Mouse (Mus musculus) MEL (cell line): Measurements from ENCODE around the gene Mfsd8. TPM values are rescaled to one million over a fixed set of nuclear protein-coding genes. Genes with fewer than 3 reads are reported as not detected.

Experiments
- DNase-seq: peaks from one replicate; pipeline ENCODE4 v3.0.0; 2011; ENCODE audit warnings: low read depth, low spot score
- H3K27ac ChIP-seq: 2 replicates; pipeline ENCODE4 v1.5.1; 2012; ENCODE audit warnings: low read depth, mild to moderate bottlenecking, control low read depth, low read length, moderate library complexity; ENCODE audit not compliant: control insufficient read depth
- H3K27me3 ChIP-seq, 2 experiments: fragments of 150-350 bp in 1 of 2; sonication (generic) in 1 of 2; 2 replicates each; pipeline ENCODE4 v1.6.1; 2012; ENCODE audit warnings: low read length in 2 of 2, mild to moderate bottlenecking in 2 of 2, improper control_type of control experiment in 1 of 2, moderate library complexity in 1 of 2; ENCODE audit not compliant: insufficient read depth in 2 of 2, control insufficient read depth in 1 of 2
- H3K36me3 ChIP-seq, 2 experiments: 2 replicates each; pipeline ENCODE4 v1.6.1; 2012 to 2014; ENCODE audit warnings: low read length in 2 of 2, improper control_type of control experiment in 1 of 2, inconsistent platforms in 1 of 2, mild to moderate bottlenecking in 1 of 2; ENCODE audit not compliant: insufficient read depth in 2 of 2, control insufficient read depth in 1 of 2
- H3K4me1 ChIP-seq, 2 experiments: fragments of 150-350 bp in 1 of 2; sonication (generic) in 1 of 2; 2 replicates each; pipeline ENCODE4 v1.6.1; 2012; ENCODE audit warnings: low read length in 2 of 2, improper control_type of control experiment in 1 of 2, mild to moderate bottlenecking in 1 of 2; ENCODE audit not compliant: insufficient read depth in 2 of 2, control insufficient read depth in 1 of 2
- H3K4me3 ChIP-seq, 2 experiments: fragments of 150-350 bp in 1 of 2; sonication (generic) in 1 of 2; 2 replicates each; pipeline ENCODE4 v1.5.1; 2012; ENCODE audit warnings: low read depth in 2 of 2, low read length in 2 of 2, mild to moderate bottlenecking in 2 of 2, moderate library complexity in 2 of 2, control low read depth in 1 of 2, improper control_type of control experiment in 1 of 2; ENCODE audit not compliant: control insufficient read depth in 1 of 2, insufficient read depth in 1 of 2
- H3K79me2 ChIP-seq: 2 replicates; pipeline ENCODE4 v1.6.1; 2012; ENCODE audit warnings: mild to moderate bottlenecking, low read length, moderate library complexity; ENCODE audit not compliant: control insufficient read depth, poor library complexity, insufficient read depth
- H3K9ac ChIP-seq: 2 replicates; pipeline ENCODE4 v1.6.1; 2012; ENCODE audit warnings: low read depth, mild to moderate bottlenecking, control low read depth, low read length, moderate library complexity; ENCODE audit not compliant: control insufficient read depth, poor library complexity, severe bottlenecking
- H3K9me3 ChIP-seq: fragments of 150-350 bp; sonication (generic); replicated peaks from 2 replicates; pipeline ENCODE4 v1.6.1; 2012; ENCODE audit warnings: mild to moderate bottlenecking, low read length, improper control_type of control experiment, moderate library complexity; ENCODE audit not compliant: insufficient read depth
- CHD1 ChIP-seq: IDR thresholded peaks from 2 replicates; pipeline ENCODE4 v1.6.1; 2012; ENCODE audit warnings: low read depth, mild to moderate bottlenecking, inconsistent platforms, low read length, improper control_type of control experiment
- CTCF ChIP-seq, 3 experiments: IDR thresholded peaks in 2 of 3; conservative IDR thresholded peaks in 1 of 3; 2 replicates each; pipeline ENCODE4 v1.5.1; 2011 to 2012; ENCODE audit warnings: low read length in 3 of 3, low read depth in 2 of 3, mild to moderate bottlenecking in 2 of 3, improper control_type of control experiment in 1 of 3, inconsistent platforms in 1 of 3, mixed read lengths in 1 of 3, moderate library complexity in 1 of 3; ENCODE audit not compliant: control insufficient read depth in 1 of 3, insufficient read depth in 1 of 3, poor library complexity in 1 of 3, severe bottlenecking in 1 of 3
- E2F4 ChIP-seq: IDR thresholded peaks from 2 replicates; pipeline ENCODE4 v1.6.1; 2011; ENCODE audit warnings: low read depth, low read length, improper control_type of control experiment, borderline replicate concordance
- ELF1 ChIP-seq: IDR thresholded peaks from 2 replicates; pipeline ENCODE4 v1.6.1; 2014; ENCODE audit warnings: low read depth, mild to moderate bottlenecking, inconsistent platforms, low read length, improper control_type of control experiment, moderate library complexity
- EP300 ChIP-seq, 2 experiments: IDR thresholded peaks; 2 replicates each; pipeline ENCODE4 v1.6.1; 2011; ENCODE audit warnings: improper control_type of control experiment in 2 of 2, low read length in 2 of 2, low read depth in 1 of 2, mild to moderate bottlenecking in 1 of 2
- GABPA ChIP-seq: IDR thresholded peaks from 2 replicates; pipeline ENCODE4 v1.6.1; 2012; ENCODE audit warnings: low read depth, mild to moderate bottlenecking, inconsistent platforms, low read length, improper control_type of control experiment, moderate library complexity
- HCFC1 ChIP-seq: IDR thresholded peaks from 2 replicates; pipeline ENCODE4 v1.6.1; 2012; ENCODE audit warnings: low read depth, mild to moderate bottlenecking, inconsistent platforms, low read length, improper control_type of control experiment, moderate library complexity
- JUND ChIP-seq: IDR thresholded peaks from 2 replicates; pipeline ENCODE4 v1.6.1; 2011; ENCODE audit warnings: low read depth, mild to moderate bottlenecking, improper control_type of control experiment, low read length
- MAX ChIP-seq: IDR thresholded peaks from 2 replicates; pipeline ENCODE4 v1.6.1; 2011; ENCODE audit warnings: low read length, improper control_type of control experiment
- MAZ ChIP-seq: IDR thresholded peaks from 2 replicates; pipeline ENCODE4 v1.6.1; 2012; ENCODE audit warnings: low read depth, mild to moderate bottlenecking, inconsistent platforms, low read length, improper control_type of control experiment
- MXI1 ChIP-seq: IDR thresholded peaks from 2 replicates; pipeline ENCODE4 v1.6.1; 2011; ENCODE audit warnings: mild to moderate bottlenecking, low read depth, low read length, improper control_type of control experiment
- MYC ChIP-seq: IDR thresholded peaks from 2 replicates; pipeline ENCODE4 v1.6.1; 2011; ENCODE audit warnings: low read depth, mild to moderate bottlenecking, low read length, improper control_type of control experiment, moderate library complexity
- NELFE ChIP-seq: IDR thresholded peaks from 2 replicates; pipeline ENCODE4 v1.6.1; 2011; ENCODE audit warnings: low read depth, low read length, improper control_type of control experiment
- NRF1 ChIP-seq: IDR thresholded peaks from 2 replicates; pipeline ENCODE4 v1.6.1; 2014; ENCODE audit warnings: low read depth, mild to moderate bottlenecking, inconsistent platforms, low read length, improper control_type of control experiment, moderate library complexity; ENCODE audit not compliant: poor library complexity, insufficient read depth, severe bottlenecking
- POLR2A ChIP-seq, 2 experiments: IDR thresholded peaks; 2 replicates each; pipeline ENCODE4 v1.6.1; 2011 to 2012; ENCODE audit warnings: low read length in 2 of 2, mild to moderate bottlenecking in 2 of 2, control low read depth in 1 of 2, improper control_type of control experiment in 1 of 2, low read depth in 1 of 2, moderate library complexity in 1 of 2; ENCODE audit not compliant: control insufficient read depth in 1 of 2, insufficient read depth in 1 of 2, poor library complexity in 1 of 2
- POLR2AphosphoS2 ChIP-seq: IDR thresholded peaks from 2 replicates; pipeline ENCODE4 v1.6.1; 2011; ENCODE audit warnings: low read length, improper control_type of control experiment
- POLR2AphosphoS5 ChIP-seq: IDR thresholded peaks from 2 replicates; pipeline ENCODE4 v1.6.1; 2012; ENCODE audit warnings: low read depth, borderline replicate concordance, mild to moderate bottlenecking, inconsistent platforms, low read length, moderate library complexity, mixed read lengths
- RAD21 ChIP-seq: IDR thresholded peaks from 2 replicates; pipeline ENCODE4 v1.6.1; 2011; ENCODE audit warnings: mild to moderate bottlenecking, low read depth, low read length, improper control_type of control experiment
- SIN3A ChIP-seq: IDR thresholded peaks from 2 replicates; pipeline ENCODE4 v1.6.1; 2012; ENCODE audit warnings: low read length, improper control_type of control experiment, inconsistent platforms
- SMC3 ChIP-seq: IDR thresholded peaks from 2 replicates; pipeline ENCODE4 v1.6.1; 2011; ENCODE audit warnings: low read depth, low read length, improper control_type of control experiment
- TBP ChIP-seq: IDR thresholded peaks from 2 replicates; pipeline ENCODE4 v1.8.0; 2011; ENCODE audit warnings: low read depth, low read length, improper control_type of control experiment
- TCF12 ChIP-seq: IDR thresholded peaks from 2 replicates; pipeline ENCODE4 v1.6.1; 2014; ENCODE audit warnings: low read depth, mild to moderate bottlenecking, inconsistent platforms, low read length, improper control_type of control experiment, moderate library complexity
- USF1 ChIP-seq: IDR thresholded peaks from 2 replicates; pipeline ENCODE4 v1.6.1; 2014; ENCODE audit warnings: low read depth, mild to moderate bottlenecking, inconsistent platforms, low read length, improper control_type of control experiment, moderate library complexity
- USF2 ChIP-seq, 2 experiments: IDR thresholded peaks; 2 replicates each; pipeline ENCODE4 v1.6.1; 2011 to 2012; ENCODE audit warnings: improper control_type of control experiment in 2 of 2, low read length in 2 of 2, borderline replicate concordance in 1 of 2, inconsistent platforms in 1 of 2, low read depth in 1 of 2, mild to moderate bottlenecking in 1 of 2; ENCODE audit not compliant: insufficient read depth in 1 of 2
- ZMIZ1 ChIP-seq: IDR thresholded peaks from 2 replicates; pipeline ENCODE4 v1.6.1; 2012; ENCODE audit warnings: low read depth, mild to moderate bottlenecking, inconsistent platforms, low read length, improper control_type of control experiment, moderate library complexity
- ZNF384 ChIP-seq: IDR thresholded peaks from 2 replicates; pipeline ENCODE4 v1.6.1; 2012; ENCODE audit warnings: low read depth, mild to moderate bottlenecking, inconsistent platforms, low read length, improper control_type of control experiment
- polyA plus RNA-seq, 2 experiments: library from polyadenylated mRNA; stranded (reverse) in 1 of 2; unstranded in 1 of 2; fragments of >175 nt in 1 of 2; fragments of >200 nt in 1 of 2; gene quantifications; 2 replicates each; pipeline versions ENCODE4 v1.2.1 to v1.2.4; 2012; ENCODE audit warnings: low replicate concordance in 2 of 2, low read depth in 1 of 2; ENCODE audit not compliant: insufficient read length in 2 of 2, insufficient read depth in 1 of 2, missing spikeins in 1 of 2
- total RNA-seq: library from RNA; depleted of rRNA; stranded (reverse); fragments of 300-350 nt; gene quantifications from 2 replicates; pipeline ENCODE4 v1.2.3, GENCODE M21; 2012

Gene Mfsd8
- total and polyA plus RNA-seq, 3 experiments, result 4.0 to 6.4 TPM; not detected in 1

DNA sequence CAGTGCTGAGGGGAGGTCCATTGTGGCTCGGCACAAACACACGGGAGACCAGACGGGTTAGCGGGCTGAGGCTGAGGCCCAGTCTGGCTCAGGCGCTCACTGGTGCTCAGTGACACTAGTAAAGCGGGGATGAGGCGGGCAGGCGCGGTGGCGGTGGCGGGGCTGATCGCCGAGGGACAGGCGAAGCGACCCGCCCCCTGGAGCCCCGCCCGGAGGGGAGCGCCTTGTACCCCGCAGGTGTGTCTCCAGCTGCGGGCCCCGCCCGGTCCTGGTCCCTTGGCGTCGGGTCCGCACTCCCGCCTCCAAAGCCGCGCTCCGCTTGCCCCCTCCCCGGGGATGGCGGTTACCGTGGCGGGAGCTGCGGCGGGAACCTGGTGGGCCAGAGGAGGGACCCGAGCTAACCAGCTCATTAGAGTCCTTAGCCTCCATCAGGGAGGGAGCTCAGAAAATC is 46.3 kb downstream of the Mfsd8 start:
- H3K4me3 ChIP-seq, result peak overlapping the region; percentile 80 to 87
- TF ChIP-seq EP300 (IDR thresholded peaks at IDR 0.05; ENCODE audit: low read depth in 1 of 2, low read length in 2 of 2), result no peak
- TF ChIP-seq TBP, result no peak
- TF ChIP-seq TCF12, result 0 out of 2 replicates have a peak, but pooled peaks have one; percentile 24
- TF ChIP-seq SMC3, result no peak
- TF ChIP-seq GABPA, result no peak
- no peak for TF ChIP-seq ZNF384
- no peak for TF ChIP-seq JUND
- peak; percentile 21; the same call in 1 of the 2 replicates for TF ChIP-seq MAX
- no peak for TF ChIP-seq ELF1
- no peak for TF ChIP-seq RAD21
- TF ChIP-seq E2F4, result peak; percentile 45; the same call in 1 of the 2 replicates
- TF ChIP-seq MAZ, result peak; percentile 59; the same call in 1 of the 2 replicates
- TF ChIP-seq CTCF (IDR thresholded peaks at IDR 0.05 in 2 of 3, conservative IDR thresholded peaks at IDR 0.05 in 1 of 3; ENCODE audit: control insufficient read depth in 1 of 3, insufficient read depth in 1 of 3, low read depth in 2 of 3, low read length in 3 of 3, poor library complexity in 1 of 3, severe bottlenecking in 1 of 3), result no peak
- 0 out of 2 replicates have a peak, but pooled peaks have one; percentile 13 for TF ChIP-seq MYC
- TF ChIP-seq, all 39 proteins: peak for 5
- peak; percentile 68 for DNase-seq
- peaks cover 34 to 36% of the 10 kb centered on the region in 2 experiments for H3K36me3 ChIP-seq
- H3K27me3 ChIP-seq, result no peaks in the 10 kb centered on the region
- H3K9me3 ChIP-seq, result no peaks in the 10 kb centered on the region
- peaks cover 2 to 15% of the 10 kb centered on the region in 2 experiments; a peak in 2 of 4 replicates for H3K4me1 ChIP-seq
- peak overlapping the region; percentile 97 for H3K9ac ChIP-seq
- H3K79me2 ChIP-seq, result peaks cover 29% of the 10 kb centered on the region
- peak overlapping the region; percentile 59 for H3K27ac ChIP-seq

DNA sequence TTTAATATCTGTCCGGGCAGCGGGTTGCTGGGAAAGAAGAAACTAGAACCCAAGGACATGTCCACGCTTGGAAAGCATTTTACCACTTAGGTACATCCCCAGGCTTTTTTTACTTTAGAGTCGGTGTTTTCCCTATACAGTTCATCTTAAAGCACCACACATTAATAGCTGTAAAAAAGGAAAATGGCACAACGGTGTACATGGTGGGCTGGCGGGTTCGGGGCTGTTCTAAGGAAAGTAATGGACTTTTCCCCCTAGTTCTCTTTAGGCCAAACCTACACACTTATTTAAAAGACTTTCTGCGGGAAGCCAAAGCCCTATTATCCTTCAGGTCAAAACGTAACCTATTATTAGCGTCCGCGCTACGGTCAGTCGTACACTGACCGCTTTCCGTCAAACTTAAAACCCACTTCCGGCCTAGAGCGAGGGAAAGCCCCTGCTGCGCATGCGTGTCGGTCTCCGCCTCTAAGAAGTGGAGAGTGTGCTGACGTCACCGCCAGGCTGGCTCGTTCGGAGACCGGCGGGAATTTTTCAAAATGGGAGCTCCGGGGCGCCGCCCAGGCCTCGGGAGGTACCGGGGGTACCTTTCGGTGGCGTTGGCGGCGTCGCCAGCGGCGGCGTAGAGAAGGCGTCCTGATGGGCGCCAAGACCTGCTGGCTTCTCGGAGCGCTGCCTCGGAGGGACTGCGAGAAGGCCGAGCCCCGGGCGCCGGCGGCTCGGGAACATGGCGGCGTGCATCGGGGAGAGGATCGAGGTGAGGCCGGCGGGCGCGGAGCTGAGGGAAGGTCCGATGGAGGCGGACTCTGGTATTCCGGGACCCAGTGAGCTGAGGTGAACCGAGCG is 46.9 kb downstream of the Mfsd8 start, which contains the start of gene Plk4:
TSS of gene Plk4 (plus strand) at position 490 of the 843 bp plus-strand sequence.
- H3K4me1 ChIP-seq, result peaks cover 2 to 15% of the 10 kb centered on the region in 2 experiments; a peak in 2 of 4 replicates

More for the DNA sequence above, 46.9 kb downstream of the Mfsd8 start, which contains the start of gene Plk4:
- Histone ChIP-seq H3K4me3 (peak within 1 kb of the TSS; percentile 80 to 87), H3K79me2 (peaks cover 23% of the 10 kb centered on the region), H3K27ac (peak within 1 kb of the TSS; percentile 71), H3K36me3 (peaks cover 30 to 31% of the 10 kb centered on the region in 2 experiments), H3K9ac (peak within 1 kb of the TSS; percentile 97), H3K27me3 (no peaks in the 10 kb centered on the region), H3K9me3 (no peaks in the 10 kb centered on the region)
- TF ChIP-seq POLR2AphosphoS5 (no peak), TBP (peak; percentile 74), MYC (peak; percentile 35; the same call in 1 of the 2 replicates), USF2 (IDR thresholded peaks at IDR 0.05; ENCODE audit: borderline replicate concordance in 1 of 2, insufficient read depth in 1 of 2, low read depth in 1 of 2, low read length in 2 of 2) (no peak), E2F4 (peak; percentile 77; the same call in 1 of the 2 replicates), USF1 (no peak), NRF1 (peak; percentile 97), HCFC1 (peak; percentile 82), TCF12 (0 out of 2 replicates have a peak, but pooled peaks have one; percentile 24), ZMIZ1 (peak; percentile 82), JUND (no peak), CHD1 (peak; percentile 78; the same call in 1 of the 2 replicates), POLR2A (IDR thresholded peaks at IDR 0.05; ENCODE audit: control insufficient read depth in 1 of 2, insufficient read depth in 1 of 2, low read depth in 1 of 2, low read length in 2 of 2, poor library complexity in 1 of 2) (peak; percentile 83 to 90; a peak in 3 of 4 replicates), POLR2AphosphoS2 (peak; percentile 94), MXI1 (peak; percentile 69), ELF1 (peak; percentile 93), SIN3A (peak; percentile 78), NELFE (peak; percentile 86), MAX (0 out of 2 replicates have a peak, but pooled peaks have one; percentile 30)
- DNase-seq, result peak; percentile 98
